Mouse (Mus musculus) liver, adult 2 months (tissue): Measurements from ENCODE around the gene Vill.

ENCODE experiments used
- CTCF ChIP-seq: fragments of 200-500 bp; IDR thresholded peaks from 2 replicates; pipeline ENCODE4 v1.5.1; 2011; ENCODE audit warnings: low read depth, low read length, control low read depth
- POLR2A ChIP-seq: fragments of 200-500 bp; IDR thresholded peaks from 2 replicates; pipeline ENCODE4 v1.6.1; 2011; ENCODE audit warnings: low read length, control low read depth; ENCODE audit not compliant: insufficient read depth; ENCODE audit errors: extremely low read depth

- no peak for TF ChIP-seq CTCF
- TF ChIP-seq POLR2A = no peak
These were observed 25.2 kb upstream of the Vill start for GRCm38 (mm10) chr9:119027337-119027736.
